Mouse (Mus musculus): ENCODE data around the gene Nfatc4. TPM values are rescaled to one million over a fixed set of nuclear protein-coding genes. Genes with fewer than 3 reads are reported as not detected.

Nfatc4 gene
- polyA plus RNA-seq, 1 experiment = 12.7 TPM

DNA sequence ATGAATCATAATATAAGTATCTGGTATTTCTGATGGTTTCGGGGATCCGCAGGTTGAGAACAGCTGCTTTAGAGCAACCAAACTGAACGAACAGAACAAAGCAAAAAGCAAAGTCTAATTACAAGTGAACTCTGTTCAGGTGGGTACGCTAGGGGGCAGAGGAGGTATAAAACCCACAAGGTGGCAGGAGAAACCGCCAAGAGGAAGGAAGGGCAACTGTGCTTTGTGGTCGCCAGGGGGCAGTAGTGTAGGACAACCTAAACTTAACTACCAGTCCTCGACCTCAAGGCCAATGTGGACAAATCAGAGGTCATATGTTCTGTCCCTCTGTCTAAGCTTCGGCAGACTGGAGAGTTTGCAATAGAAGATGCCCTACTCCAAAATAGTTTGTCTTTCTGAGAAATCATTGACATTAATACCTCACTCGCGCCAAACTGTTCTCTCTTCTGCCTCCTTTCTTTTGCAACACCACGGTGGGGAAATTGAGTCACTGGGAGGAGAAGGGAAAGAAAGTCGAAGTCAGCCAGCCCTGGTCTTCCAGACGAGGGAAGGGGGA, 431 bp upstream of the Nfatc4 start:
- no peak for DNase-seq (ENCODE audit: low read depth)

DNA sequence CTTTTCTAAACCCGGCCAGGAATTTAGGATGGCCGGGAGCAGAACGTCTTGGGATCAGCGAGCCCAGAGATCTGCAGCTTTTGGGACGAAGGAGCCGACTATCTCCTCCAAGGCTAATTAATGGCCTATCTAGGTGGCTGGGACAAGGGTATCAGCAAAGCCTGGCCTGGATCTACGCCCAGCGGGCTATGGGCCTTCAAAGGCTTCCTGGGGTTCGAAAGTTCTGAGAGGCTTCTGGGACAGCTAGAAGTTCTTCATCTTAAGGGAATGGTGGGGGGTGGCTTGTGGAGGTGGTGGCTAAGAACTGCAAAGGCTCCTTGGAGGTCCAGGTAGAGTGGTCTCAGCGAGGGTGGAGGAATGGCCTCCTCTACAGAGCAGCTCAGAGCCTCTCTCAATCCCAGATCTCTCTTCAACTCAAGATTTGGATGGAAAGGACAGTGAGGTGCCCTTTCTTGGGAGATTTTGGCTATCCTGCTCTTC, 1.1 kb downstream of the Nfatc4 start:
- DNase-seq (ENCODE audit: low read depth) = no peak

DNA sequence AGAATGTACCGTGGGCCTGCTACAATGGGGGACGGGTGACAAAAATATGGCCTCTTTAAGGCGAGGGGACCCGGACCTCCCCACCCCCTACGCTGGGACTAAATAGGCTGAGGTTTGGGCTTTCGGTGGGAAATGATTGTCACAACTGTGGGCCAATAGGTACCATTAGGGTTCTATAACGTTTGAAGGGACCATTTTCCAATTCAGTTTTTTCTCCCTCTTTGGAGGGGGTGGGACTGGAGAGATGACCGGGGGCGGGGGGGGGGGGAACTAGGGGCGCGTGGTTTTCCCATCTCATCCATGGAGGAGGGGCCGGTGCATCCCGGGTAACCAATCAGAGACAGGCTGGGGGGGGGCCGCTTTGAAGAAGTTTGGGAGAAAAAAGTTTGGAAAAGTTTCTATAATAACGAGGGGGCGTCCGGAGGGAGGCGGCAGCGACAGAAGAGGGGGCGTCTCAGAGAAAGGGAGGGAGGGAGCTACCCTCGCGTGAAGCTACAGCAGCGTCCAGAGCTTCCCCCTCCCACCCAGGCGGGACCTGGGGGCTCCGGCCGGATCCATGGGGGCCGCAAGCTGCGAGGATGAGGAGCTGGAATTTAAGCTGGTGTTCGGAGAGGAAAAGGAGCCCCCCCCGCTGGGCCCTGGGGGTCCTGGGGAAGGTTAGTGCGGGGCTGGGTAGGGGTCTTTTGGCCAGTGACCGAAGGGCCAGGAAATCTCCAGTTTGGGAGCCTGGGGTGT, 1.7 kb downstream of the Nfatc4 start:
- no peak for DNase-seq (ENCODE audit: low read depth)

DNA sequence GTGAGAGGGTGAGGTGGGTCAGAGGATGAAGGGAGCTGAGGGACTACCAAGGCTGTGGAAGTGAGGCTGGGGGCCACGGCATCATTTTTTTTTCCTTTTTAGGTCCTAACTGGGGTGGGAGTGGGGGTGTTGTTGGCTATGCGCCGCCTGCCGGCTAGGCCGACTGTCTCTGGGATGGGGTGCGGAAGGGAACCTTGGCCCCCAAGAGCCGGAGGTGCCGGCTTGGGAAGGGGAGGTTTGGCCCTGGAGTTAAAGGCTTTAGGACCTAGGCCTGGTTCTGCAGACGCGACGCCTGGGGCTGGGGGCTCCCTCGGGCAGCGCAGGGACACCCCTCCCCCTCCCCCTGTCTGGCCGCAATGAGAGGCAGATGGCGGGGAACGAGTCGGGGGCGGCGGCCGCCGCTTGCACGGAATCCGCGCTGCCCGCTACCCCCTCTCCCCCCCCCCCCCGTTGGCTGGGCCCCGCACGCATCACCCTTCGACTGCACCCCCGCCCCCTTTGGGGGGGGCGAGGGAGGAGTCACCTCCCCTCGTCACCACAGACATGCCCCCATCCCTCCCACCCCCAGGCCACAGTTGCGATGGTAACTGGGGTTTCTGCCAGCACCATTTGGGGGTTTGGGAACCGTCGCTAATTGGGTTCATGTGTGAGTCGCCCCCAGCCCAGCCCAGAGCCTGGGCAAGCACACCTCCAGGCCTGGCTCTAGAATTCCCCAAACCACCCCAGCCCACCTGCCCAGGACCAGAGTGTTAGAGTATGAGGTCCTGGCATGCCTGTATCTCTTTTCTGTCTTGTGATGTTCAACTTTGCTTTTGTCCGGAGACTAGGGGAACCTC, 2.5 kb downstream of the Nfatc4 start:
- no peak for DNase-seq (ENCODE audit: low read depth)

DNA sequence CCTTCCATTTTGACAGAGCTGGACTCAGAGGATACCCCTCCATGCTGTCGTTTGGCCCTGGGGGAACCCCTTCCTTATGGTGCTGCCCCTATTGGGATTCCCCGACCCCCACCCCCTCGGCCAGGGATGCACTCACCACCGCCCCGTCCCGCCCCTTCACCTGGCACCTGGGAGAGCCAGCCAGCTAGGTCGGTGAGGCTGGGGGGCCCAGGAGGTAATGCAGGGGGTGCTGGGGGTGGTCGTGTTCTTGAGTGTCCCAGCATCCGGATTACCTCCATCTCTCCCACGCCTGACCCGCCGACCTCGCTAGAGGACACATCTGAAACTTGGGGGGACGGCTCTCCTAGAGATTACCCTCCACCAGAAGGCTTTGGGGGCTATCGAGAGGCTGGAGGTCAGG, 3.2 kb downstream of the Nfatc4 start:
- DNase-seq (ENCODE audit: low read depth) = no peak

DNA sequence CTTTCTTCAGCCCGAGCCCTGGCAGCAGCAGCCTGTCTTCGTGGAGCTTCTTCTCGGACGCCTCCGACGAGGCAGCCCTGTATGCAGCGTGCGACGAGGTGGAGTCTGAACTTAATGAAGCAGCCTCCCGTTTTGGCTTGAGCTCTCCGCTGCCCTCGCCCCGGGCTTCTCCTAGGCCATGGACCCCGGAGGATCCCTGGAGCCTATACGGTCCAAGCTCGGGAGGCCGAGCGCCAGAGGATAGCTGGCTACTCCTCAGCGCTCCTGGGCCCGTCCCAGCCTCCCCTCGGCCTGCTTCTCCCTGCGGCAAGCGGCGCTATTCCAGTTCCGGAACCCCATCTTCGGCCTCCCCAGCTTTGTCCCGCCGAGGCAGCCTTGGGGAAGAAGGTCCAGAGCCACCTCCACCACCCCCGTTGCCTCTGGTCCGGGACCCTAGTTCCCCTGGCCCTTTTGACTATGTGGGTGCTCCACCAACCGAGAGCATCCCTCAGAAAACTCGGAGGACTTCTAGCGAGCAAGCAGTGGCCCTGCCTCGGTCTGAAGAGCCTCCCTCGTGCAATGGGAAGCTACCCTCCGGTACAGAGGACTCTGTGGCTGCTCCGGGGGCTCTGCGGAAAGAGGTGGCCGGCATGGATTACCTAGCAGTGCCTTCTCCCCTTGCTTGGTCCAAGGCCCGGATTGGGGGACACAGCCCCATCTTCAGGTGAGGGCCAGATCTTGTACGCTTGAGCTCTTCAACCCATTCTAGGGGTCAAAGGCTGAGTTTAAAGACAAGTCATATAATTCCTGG, 3.8 kb downstream of the Nfatc4 start:
- no peak for DNase-seq (ENCODE audit: low read depth)

DNA sequence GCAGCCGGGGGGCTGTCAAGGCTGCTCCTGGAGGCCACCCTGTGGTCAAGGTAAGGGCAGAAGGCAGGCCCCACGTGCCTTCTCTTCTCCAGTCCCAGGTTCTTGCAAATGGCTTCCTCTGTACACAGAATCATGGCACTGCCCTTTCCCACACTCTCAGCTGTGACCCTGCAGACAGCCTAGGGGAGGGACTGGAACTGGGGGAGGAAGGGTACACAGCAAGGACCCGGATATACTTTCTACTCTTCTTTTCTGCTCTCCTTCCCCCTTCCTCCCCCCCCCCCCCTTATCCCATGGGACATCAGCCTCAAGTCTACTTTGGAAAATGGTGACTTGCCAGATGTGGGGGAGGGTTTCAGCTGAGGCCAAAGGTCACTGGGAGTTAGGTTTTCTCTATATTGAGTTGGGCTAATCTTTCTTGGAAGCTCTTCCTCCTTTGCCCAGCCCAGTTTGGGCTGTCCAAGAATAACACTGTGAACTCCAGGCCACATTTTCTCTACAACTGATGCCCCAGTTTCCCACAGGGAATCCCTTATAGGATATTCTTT, 5.8 kb downstream of the Nfatc4 start:
- no peak for DNase-seq (ENCODE audit: low read depth)

DNA sequence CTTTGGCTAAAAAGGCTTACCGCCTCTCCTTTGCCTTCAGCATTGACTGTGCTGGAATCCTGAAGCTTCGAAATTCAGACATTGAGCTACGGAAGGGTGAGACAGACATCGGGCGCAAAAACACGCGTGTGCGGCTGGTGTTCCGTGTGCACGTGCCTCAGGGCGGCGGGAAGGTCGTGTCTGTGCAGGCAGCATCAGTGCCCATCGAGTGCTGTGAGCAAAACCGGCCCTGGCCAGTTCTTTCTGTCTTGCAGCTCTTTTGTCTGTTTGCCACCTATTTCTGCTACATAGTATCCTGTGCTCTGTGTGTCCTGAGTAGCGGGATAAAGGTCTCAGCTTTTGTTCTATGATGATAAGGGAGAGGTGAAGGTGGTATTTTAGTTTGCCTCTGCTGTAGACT, 6.9 kb downstream of the Nfatc4 start:
- no peak for DNase-seq (ENCODE audit: low read depth)

DNA sequence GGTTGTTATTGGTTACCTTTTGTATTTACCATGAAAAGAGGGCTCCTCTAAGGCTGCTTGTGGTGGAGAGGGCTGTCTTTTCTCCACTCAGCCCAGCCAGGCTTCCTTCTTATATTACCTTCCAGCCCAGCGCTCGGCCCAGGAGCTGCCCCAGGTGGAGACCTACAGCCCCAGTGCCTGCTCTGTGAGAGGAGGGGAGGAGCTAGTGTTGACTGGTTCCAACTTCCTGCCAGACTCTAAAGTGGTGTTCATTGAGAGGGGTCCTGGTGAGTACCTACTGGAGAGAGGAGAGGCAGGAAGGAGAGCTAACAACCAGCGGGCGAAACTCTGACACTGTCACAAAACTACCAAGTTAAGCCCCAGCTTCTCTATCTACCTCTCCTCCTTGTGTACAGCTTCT, 7.4 kb downstream of the Nfatc4 start:
- no peak for DNase-seq (ENCODE audit: low read depth)

DNA sequence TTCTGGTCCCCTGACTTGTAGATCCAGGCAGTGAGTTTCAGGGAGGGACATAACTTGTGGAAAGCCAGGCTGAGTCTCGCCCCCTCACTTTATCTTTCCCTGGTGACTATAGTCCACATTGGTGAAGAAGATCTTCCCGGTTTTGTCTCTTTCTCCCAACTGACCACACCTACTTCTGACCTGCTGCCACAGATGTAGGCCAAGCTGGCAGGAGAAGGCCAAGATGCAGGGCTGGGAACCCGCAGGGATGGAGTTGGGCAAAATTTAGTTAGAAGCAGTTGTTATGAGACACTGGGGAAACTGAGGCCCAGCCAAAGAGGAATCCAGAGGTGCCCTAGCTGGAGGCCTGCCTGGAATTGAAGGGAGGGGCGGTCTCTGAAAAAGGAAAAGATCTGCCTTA, 10.2 kb downstream of the Nfatc4 start:
- no peak for DNase-seq (ENCODE audit: low read depth)

DNA sequence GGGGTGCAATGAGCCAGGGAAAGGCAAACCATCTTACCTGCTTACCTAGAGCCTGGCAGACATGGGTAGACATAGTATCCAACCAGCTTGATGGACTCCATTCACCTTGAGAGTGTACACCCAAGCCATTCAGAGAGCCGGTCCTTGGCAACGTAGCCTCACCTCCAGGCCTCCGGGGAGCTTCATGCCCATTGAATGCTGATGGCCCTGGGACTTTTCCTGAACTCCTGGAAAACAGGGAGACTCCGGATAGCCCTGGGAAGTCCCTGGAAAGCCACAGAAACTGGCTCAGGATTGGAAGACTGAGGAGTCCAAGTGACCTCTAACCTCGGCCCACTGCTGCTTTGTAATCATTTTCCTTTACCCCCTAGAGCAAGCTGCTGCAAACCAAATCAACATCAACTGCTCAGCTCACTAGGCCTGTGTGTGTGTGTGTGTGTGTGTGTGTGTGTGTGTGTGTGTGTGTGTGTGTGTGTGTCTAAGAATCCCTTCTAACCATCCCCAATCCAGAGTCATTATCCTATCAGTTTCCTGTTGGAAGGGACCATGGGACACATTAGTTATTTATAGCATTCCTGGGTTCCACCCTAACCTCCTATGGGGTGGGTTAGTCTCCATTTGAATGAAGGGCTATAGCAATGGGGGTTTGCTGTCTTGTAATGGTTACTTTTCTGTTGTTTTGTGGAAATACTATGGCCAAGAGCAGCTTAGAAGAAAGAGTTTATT, 12.0 kb downstream of the Nfatc4 start:
- DNase-seq (ENCODE audit: low read depth) = no peak

DNA sequence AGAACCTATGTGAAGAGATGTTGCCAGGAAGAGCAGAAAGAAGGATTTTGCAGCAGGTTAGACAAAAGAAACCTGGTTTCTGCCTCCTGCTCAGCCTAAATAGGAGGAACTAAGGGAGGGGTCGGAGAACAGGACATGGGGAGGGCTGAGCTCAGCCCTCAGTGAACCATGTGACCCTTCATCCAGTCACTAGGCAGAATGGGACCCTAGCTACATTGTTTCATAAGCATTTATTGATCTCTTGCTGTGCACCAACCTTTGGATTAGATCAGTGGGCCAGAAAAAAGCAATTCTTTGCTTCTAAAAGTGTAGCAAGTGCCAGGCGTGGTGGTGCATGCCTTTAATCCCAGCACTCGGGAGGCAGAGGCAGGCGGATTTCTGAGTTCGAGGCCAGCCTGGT, 15.4 kb downstream of the Nfatc4 start:
- no peak for DNase-seq (ENCODE audit: low read depth)

DNA sequence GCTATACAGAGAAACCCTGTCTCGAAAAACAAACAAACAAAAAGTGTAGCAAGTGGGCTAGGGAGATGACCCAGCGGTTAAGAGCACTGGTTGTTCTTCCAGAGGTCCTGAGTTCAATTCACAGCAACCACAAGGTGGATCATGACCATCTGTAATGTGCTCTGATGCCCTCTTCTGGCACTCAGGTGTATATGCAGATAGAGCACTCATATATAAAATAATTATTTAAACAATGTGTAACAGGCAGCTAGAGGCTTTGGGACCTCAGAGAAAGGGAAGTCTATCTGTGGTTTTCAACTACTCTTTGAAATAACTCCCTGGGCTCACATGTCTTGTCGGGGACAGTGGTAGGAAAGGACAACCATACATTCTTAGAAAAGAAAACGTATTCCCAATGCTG, 15.8 kb downstream of the Nfatc4 start:
- DNase-seq (ENCODE audit: low read depth) = no peak

DNA sequence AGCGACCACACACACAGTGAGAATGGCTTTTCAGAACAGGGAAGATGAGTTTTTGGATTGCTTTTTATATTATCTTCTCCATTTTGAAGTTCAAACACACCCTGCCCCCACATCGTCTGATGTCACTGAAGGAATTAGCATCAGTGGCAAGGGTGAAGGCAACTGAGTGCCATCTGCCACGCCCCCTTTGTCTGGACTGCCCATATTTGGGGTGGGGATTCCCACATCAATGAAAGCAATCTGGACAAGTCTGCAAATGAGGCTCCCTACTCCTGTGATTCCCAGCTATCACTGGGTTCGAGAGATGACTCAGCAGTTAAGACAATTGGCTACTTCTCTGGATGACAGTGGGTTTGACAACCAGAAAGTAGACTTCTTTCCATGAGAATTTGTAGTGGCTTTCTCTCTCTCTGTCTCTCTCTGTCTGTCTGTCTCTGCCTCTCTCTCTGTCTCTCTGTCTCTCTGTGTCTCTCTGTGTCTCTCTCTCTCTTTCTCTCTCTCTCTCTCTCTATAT, 18.0 kb downstream of the Nfatc4 start:
- no peak for DNase-seq (ENCODE audit: low read depth)

DNA sequence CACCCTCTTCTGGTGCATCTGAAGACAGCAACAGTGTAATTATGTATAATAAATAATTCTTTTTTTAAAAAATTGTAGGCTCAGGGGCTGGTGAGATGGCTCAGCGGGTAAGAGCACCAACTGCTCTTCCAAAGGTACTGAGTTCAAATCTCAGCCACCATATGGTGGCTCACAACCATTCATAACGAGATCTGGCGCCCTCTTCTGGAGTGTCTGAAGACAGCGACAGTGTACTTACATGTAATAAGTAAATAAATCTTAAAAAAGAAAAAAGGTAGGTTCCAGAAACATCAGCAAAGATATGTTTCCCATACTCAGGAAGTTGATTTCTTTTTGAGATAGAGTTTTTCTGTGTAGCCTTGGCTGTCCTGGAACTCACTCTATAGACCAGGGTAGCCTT, 19.9 kb downstream of the Nfatc4 start:
- no peak for DNase-seq (ENCODE audit: low read depth)

DNA sequence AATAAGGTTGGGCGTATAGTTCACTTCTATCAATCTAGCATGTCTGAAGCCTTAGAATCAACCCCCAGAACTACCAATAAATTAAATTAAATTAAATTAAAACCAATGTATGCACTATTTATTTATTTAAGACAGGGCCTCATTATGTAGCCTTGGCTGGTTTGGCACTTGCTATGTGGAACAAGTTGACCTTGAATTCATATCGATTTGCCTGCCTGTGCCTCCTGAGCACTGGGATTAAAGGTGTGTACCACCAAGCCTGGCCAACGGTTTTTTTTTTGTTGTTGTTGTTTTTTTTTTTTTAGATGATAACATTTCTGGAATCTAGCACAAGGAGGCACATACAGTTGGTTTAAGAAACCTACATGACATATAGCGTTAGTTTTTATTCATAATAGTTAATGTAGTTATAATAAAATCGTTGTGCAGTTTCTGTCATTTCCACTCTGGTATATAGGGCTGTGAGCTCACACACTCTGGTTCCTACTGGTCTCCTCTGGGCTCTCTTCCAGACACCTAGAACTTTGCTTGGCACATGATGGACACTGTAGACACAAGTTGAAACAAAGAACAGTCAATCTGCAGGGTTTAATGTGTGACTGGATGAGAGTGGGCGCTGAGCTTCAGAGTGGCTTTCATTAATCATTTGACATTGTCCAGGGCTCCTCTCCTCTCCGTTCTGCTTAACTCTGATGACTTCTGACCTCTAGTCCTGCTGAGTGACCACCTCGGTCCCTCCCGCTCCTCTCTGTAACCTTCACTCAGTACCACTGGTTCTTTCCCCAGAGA, 22.8 kb downstream of the Nfatc4 start:
- no peak for DNase-seq (ENCODE audit: low read depth)

DNA sequence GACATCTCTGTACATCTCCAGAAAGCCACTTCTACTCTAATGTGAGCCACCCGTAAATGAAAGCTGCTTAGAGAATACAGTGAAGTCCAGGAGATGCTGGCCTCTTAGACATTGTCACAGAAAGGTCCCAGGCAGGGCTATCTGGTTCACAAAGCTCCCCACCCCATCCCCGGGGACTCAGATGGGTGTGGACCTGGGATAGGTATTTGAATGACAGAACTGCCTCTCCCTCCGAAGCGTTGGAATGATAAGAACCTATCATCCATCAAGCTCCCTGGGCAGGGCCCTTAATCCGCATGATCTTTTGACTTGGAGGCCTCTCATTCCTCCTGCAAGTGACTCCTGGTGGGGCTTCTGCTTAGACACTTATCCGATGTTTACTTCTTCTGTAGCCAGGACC, 27.9 kb downstream of the Nfatc4 start:
- DNase-seq (ENCODE audit: low read depth) = no peak

DNA sequence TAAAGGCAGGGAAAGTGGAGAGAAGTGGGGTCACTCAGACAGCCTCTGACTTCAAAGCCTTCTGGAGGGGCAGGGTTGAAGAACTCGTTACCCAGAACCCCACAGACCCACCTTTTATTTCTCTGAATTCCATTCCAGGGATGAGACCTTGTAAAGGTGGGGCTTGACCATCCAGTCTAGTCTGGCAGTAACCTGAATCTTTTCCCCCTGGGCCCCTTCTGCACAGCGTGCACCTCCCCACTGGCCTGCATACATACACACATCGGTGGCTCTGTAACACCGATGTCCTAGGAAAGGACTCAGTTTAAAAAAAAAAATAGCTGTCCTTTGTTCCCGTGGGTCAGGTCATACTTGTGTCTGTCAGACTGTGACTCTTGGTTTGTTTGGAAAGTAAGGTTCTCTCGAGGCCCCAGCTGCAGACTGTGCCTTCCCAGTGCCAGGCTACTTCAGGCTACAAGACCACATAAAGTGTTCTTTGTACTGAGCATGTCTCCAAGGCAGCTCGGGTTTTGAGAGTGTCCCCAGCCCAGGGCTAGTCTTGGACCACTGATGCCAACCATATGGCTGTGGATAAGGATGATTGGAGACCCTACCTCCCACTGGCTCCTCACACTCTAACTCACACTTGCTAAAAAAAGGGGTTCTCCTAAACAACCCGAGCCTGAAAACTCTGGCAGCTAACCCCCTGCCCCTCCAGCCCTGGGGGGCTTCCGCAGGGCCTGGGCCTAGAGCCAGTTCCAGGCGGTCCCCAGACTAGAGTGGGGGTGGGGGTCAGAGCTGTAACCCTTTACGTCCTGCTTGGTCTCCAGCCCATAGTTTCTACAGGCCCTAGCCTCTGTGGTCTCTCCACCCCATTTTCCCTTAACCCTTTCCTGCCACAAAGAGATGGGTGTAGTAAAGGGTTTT, 30.0 kb downstream of the Nfatc4 start:
- DNase-seq (ENCODE audit: low read depth) = no peak

Data from gonadal fat pad, adult 2 months (tissue).